Mouse (Mus musculus): Measurements from ENCODE around the gene Dlgap1. TPM values are rescaled to one million over a fixed set of nuclear protein-coding genes. Genes with fewer than 3 reads are reported as not detected.
"Not testable (repeated sequence)": the region's sequence is repeated elsewhere in the genome, so short reads cannot be mapped to it uniquely, and the experiment has no call there.

Gene Dlgap1
- polyA plus RNA-seq, 1 experiment from 2014 or later: 7.4 TPM

- 84% methylated on average over 2 of the region's 4 CpGs for WGBS
- H3K27me3 ChIP-seq; H3K9me3 ChIP-seq; H3K27ac ChIP-seq; H3K36me3 ChIP-seq (replicated peaks); ATAC-seq (ENCODE audit: low FRiP score); H3K9ac ChIP-seq; H3K4me3 ChIP-seq (replicated peaks); H3K4me2 ChIP-seq: not testable (repeated sequence)
- H3K4me1 ChIP-seq: peaks cover 17% of the 10 kb centered on the region
These were observed 619.2 kb downstream of the Dlgap1 start for GRCm38 (mm10) chr17:70587975-70588630.

GRCm38 (mm10) chr17:70588691-70589090 is 619.8 kb downstream of the Dlgap1 start:
- no peaks in the 10 kb centered on the region for H3K36me3 ChIP-seq (replicated peaks)
- 75% methylated on average over 6 of the region's 6 CpGs for WGBS
- peaks cover 17% of the 10 kb centered on the region for H3K4me1 ChIP-seq
- no peak overlapping the region for H3K4me2 ChIP-seq
- no peak for ATAC-seq (ENCODE audit: low FRiP score)
- H3K9ac ChIP-seq: no peak overlapping the region
- H3K27me3 ChIP-seq: no peaks in the 10 kb centered on the region; the same call in 1 of the 2 replicates
- H3K9me3 ChIP-seq: no peaks in the 10 kb centered on the region
- H3K4me3 ChIP-seq (replicated peaks): no peak overlapping the region
- H3K27ac ChIP-seq: no peak overlapping the region

- no peak overlapping the region for H3K9ac ChIP-seq
- no peak overlapping the region for H3K27ac ChIP-seq
- no peaks in the 10 kb centered on the region for H3K9me3 ChIP-seq
- peaks cover 17% of the 10 kb centered on the region for H3K4me1 ChIP-seq
- no peaks in the 10 kb centered on the region for H3K36me3 ChIP-seq (replicated peaks)
- no peak overlapping the region for H3K4me2 ChIP-seq
- no peak overlapping the region for H3K4me3 ChIP-seq (replicated peaks)
- H3K27me3 ChIP-seq: no peaks in the 10 kb centered on the region
- ATAC-seq (ENCODE audit: low FRiP score): no peak
- 71% methylated on average over 13 of the region's 13 CpGs for WGBS
These were observed 620.3 kb downstream of the Dlgap1 start for GRCm38 (mm10) chr17:70589140-70589539.

- WGBS: 73% methylated on average over 6 of the region's 6 CpGs
- H3K4me3 ChIP-seq (replicated peaks): no peak overlapping the region
- H3K4me2 ChIP-seq: no peak overlapping the region
- no peak overlapping the region for H3K9ac ChIP-seq
- H3K4me1 ChIP-seq: peaks cover 17% of the 10 kb centered on the region
- no peak overlapping the region for H3K27ac ChIP-seq
- H3K36me3 ChIP-seq (replicated peaks): no peaks in the 10 kb centered on the region
- H3K27me3 ChIP-seq: no peaks in the 10 kb centered on the region
- no peaks in the 10 kb centered on the region for H3K9me3 ChIP-seq
- no peak for ATAC-seq (ENCODE audit: low FRiP score)
These were observed 621.6 kb downstream of the Dlgap1 start for GRCm38 (mm10) chr17:70590506-70590905.

- Histone ChIP-seq H3K9ac (no peak overlapping the region), H3K4me1 (peaks cover 9% of the 10 kb centered on the region), H3K4me2 (no peak overlapping the region), H3K36me3 (replicated peaks) (no peaks in the 10 kb centered on the region), H3K9me3 (no peaks in the 10 kb centered on the region), H3K4me3 (replicated peaks) (no peak overlapping the region), H3K27ac (no peak overlapping the region), H3K27me3 (no peaks in the 10 kb centered on the region)
- no peak for ATAC-seq (ENCODE audit: low FRiP score)
- 81% methylated on average over 1 of the region's 1 CpGs for WGBS
These were observed 625.4 kb downstream of the Dlgap1 start for GRCm38 (mm10) chr17:70594277-70594676.

- Histone ChIP-seq H3K9me3 (no peaks in the 10 kb centered on the region), H3K27ac (no peak overlapping the region), H3K9ac (no peak overlapping the region), H3K4me2 (no peak overlapping the region), H3K4me3 (replicated peaks) (no peak overlapping the region), H3K4me1 (no peaks in the 10 kb centered on the region), H3K36me3 (replicated peaks) (no peaks in the 10 kb centered on the region), H3K27me3 (no peaks in the 10 kb centered on the region)
- no peak for ATAC-seq (ENCODE audit: low FRiP score)
- WGBS: 89% methylated on average over 2 of the region's 2 CpGs
These were observed 627.5 kb downstream of the Dlgap1 start for GRCm38 (mm10) chr17:70596326-70596725.

GRCm38 (mm10) chr17:70600462-70600861 is 631.6 kb downstream of the Dlgap1 start:
- Histone ChIP-seq H3K27ac (no peak overlapping the region), H3K4me1 (no peaks in the 10 kb centered on the region), H3K9me3 (no peaks in the 10 kb centered on the region), H3K36me3 (replicated peaks) (no peaks in the 10 kb centered on the region), H3K27me3 (no peaks in the 10 kb centered on the region), H3K4me3 (replicated peaks) (no peak overlapping the region), H3K4me2 (no peak overlapping the region), H3K9ac (no peak overlapping the region)
- WGBS: 86% methylated on average over 6 of the region's 6 CpGs
- ATAC-seq (ENCODE audit: low FRiP score): no peak

- Histone ChIP-seq H3K36me3 (replicated peaks) (no peaks in the 10 kb centered on the region), H3K9ac (no peak overlapping the region), H3K4me1 (no peaks in the 10 kb centered on the region), H3K4me2 (no peak overlapping the region), H3K9me3 (no peaks in the 10 kb centered on the region), H3K4me3 (replicated peaks) (no peak overlapping the region), H3K27ac (no peak overlapping the region), H3K27me3 (no peaks in the 10 kb centered on the region)
- 86% methylated on average over 7 of the region's 7 CpGs for WGBS
- ATAC-seq (ENCODE audit: low FRiP score): no peak
These were observed 633.2 kb downstream of the Dlgap1 start for GRCm38 (mm10) chr17:70602051-70602450.

- ATAC-seq (ENCODE audit: low FRiP score): no peak
- Histone ChIP-seq H3K27me3 (no peaks in the 10 kb centered on the region), H3K9ac (no peak overlapping the region), H3K27ac (no peak overlapping the region), H3K36me3 (replicated peaks) (no peaks in the 10 kb centered on the region), H3K4me2 (no peak overlapping the region), H3K4me1 (no peaks in the 10 kb centered on the region), H3K4me3 (replicated peaks) (no peak overlapping the region), H3K9me3 (no peaks in the 10 kb centered on the region)
- 86% methylated on average over 5 of the region's 5 CpGs for WGBS
These were observed 636.8 kb downstream of the Dlgap1 start for GRCm38 (mm10) chr17:70605659-70606058.

GRCm38 (mm10) chr17:70612171-70612570 is 643.3 kb downstream of the Dlgap1 start:
- 81% methylated on average over 6 of the region's 6 CpGs for WGBS
- H3K36me3 ChIP-seq (replicated peaks): no peaks in the 10 kb centered on the region
- no peak overlapping the region for H3K9ac ChIP-seq
- no peak overlapping the region for H3K4me3 ChIP-seq (replicated peaks)
- H3K9me3 ChIP-seq: no peaks in the 10 kb centered on the region
- H3K4me2 ChIP-seq: no peak overlapping the region
- no peaks in the 10 kb centered on the region for H3K27me3 ChIP-seq
- no peak overlapping the region for H3K27ac ChIP-seq
- H3K4me1 ChIP-seq: no peaks in the 10 kb centered on the region
- ATAC-seq (ENCODE audit: low FRiP score): no peak

- Histone ChIP-seq H3K4me2 (no peak overlapping the region), H3K36me3 (replicated peaks) (no peaks in the 10 kb centered on the region), H3K27me3 (no peaks in the 10 kb centered on the region), H3K4me1 (no peaks in the 10 kb centered on the region), H3K27ac (no peak overlapping the region), H3K9me3 (no peaks in the 10 kb centered on the region), H3K4me3 (replicated peaks) (no peak overlapping the region), H3K9ac (no peak overlapping the region)
- 94% methylated on average over 7 of the region's 7 CpGs for WGBS
- no peak for ATAC-seq (ENCODE audit: low FRiP score)
These were observed 645.0 kb downstream of the Dlgap1 start for GRCm38 (mm10) chr17:70613897-70614296.

GRCm38 (mm10) chr17:70614407-70615060 is 645.7 kb downstream of the Dlgap1 start:
- H3K4me1 ChIP-seq: no peaks in the 10 kb centered on the region
- WGBS: 79% methylated on average over 5 of the region's 5 CpGs
- H3K9ac ChIP-seq: no peak overlapping the region
- ATAC-seq (ENCODE audit: low FRiP score): no peak
- no peak overlapping the region for H3K27ac ChIP-seq
- H3K36me3 ChIP-seq (replicated peaks): no peaks in the 10 kb centered on the region
- H3K27me3 ChIP-seq: no peaks in the 10 kb centered on the region
- no peaks in the 10 kb centered on the region for H3K9me3 ChIP-seq
- H3K4me2 ChIP-seq: no peak overlapping the region
- H3K4me3 ChIP-seq (replicated peaks): no peak overlapping the region

GRCm38 (mm10) chr17:70622493-70622892 is 653.6 kb downstream of the Dlgap1 start:
- Histone ChIP-seq H3K4me3 (replicated peaks) (no peak overlapping the region), H3K27me3 (no peaks in the 10 kb centered on the region), H3K9me3 (no peaks in the 10 kb centered on the region), H3K9ac (no peak overlapping the region), H3K36me3 (replicated peaks) (no peaks in the 10 kb centered on the region), H3K4me2 (no peak overlapping the region), H3K4me1 (no peaks in the 10 kb centered on the region), H3K27ac (no peak overlapping the region)
- ATAC-seq (ENCODE audit: low FRiP score): no peak
- 75% methylated on average over 8 of the region's 8 CpGs for WGBS
